Mouse (Mus musculus) limb, embryonic 11.5 days (tissue): ENCODE data around the gene Tlk1. TPM values are rescaled to one million over a fixed set of nuclear protein-coding genes. Genes with fewer than 3 reads are reported as not detected.

ENCODE experiments used
- ATAC-seq: fragments of 200-750 bp; cut with Nextera tagmentation; 2 replicates; pipeline ENCODE4 v1.8.0; 2017; ENCODE audit warnings: low read depth; ENCODE audit not compliant: insufficient number of reproducible peaks, low FRiP score, low TSS enrichment
- DNase-seq: peaks from one replicate; pipeline ENCODE4 v3.0.0-alpha.2; 2015; ENCODE audit warnings: low spot score
- H3K27ac ChIP-seq: fragments of 300-500 bp; sonication (generic); replicated peaks from 2 replicates; pipeline ENCODE4 v1.5.1; 2014; ENCODE audit warnings: low read depth, mild to moderate bottlenecking, low read length
- H3K27me3 ChIP-seq: fragments of 300-500 bp; sonication (generic); 2 replicates; pipeline ENCODE4 v1.6.1; 2014; ENCODE audit warnings: mild to moderate bottlenecking, low read length, mixed read lengths; ENCODE audit not compliant: control insufficient read depth, insufficient read depth
- H3K36me3 ChIP-seq: fragments of 300-500 bp; sonication (generic); 2 replicates; pipeline ENCODE4 v1.6.1; 2014; ENCODE audit warnings: mild to moderate bottlenecking, low read length, moderate library complexity, mixed read lengths; ENCODE audit not compliant: control insufficient read depth, insufficient read depth
- H3K4me1 ChIP-seq: fragments of 300-500 bp; sonication (generic); 2 replicates; pipeline ENCODE4 v1.6.1; 2014; ENCODE audit warnings: low read length, mixed read lengths; ENCODE audit not compliant: control insufficient read depth, insufficient read depth
- H3K4me2 ChIP-seq: fragments of 300-500 bp; sonication (generic); 2 replicates; pipeline ENCODE4 v1.6.1; 2014; ENCODE audit warnings: low read depth, mild to moderate bottlenecking, moderate library complexity; ENCODE audit not compliant: severe bottlenecking
- H3K4me3 ChIP-seq: fragments of 300-500 bp; sonication (generic); 2 replicates; pipeline ENCODE4 v1.5.1; 2014; ENCODE audit warnings: low read depth, low read length
- H3K9ac ChIP-seq: fragments of 300-500 bp; sonication (generic); 2 replicates; pipeline ENCODE4 v1.6.1; 2014; ENCODE audit warnings: mild to moderate bottlenecking, low read length
- H3K9me3 ChIP-seq: fragments of 300-500 bp; sonication (generic); 2 replicates; pipeline ENCODE4 v1.6.1; 2016; ENCODE audit warnings: low read length; ENCODE audit not compliant: control insufficient read depth
- WGBS: fragments of 180-500 bp; shearing (Covaris S2); extraction: QIAGEN DNeasy Blood & Tissue Kit; methylation state at CpG from one replicate; pipeline ENCODE4 v1.1.7; 2014; 5-methylcytosine and 5-hydroxymethylcytosine counted together
- polyA plus RNA-seq: library from polyadenylated mRNA; unstranded; fragments of >200 nt; fragmentation: Nextera tagmentation; extraction: Ambion mirVana; gene quantifications from 2 replicates; pipeline ENCODE4 v1.2.1, GENCODE M21; 2014

The Tlk1 gene
- polyA plus RNA-seq, 1 experiment from 2014 or later: 40.4 TPM

DNA sequence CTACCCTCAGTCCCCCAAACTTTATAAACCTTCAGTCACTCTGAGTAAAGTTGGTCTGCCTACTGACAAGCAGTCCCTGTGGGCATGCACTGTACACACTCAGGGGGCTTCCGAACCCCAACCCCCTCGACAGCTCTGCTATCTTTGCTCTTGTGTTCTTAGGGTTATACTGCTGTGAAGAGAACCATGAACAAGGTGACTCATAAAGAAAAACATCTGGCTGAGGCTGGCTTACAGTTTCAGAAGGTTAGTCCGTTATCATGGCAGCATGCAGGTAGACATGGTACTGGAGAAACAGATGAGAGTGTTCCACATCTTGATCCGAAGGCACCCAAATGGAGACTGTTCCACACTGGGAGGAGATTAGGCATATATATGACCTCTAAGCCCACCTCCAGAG is 114.7 kb downstream of the Tlk1 start:
- Histone ChIP-seq H3K27ac (no peak overlapping the region), H3K9ac (no peak overlapping the region), H3K36me3 (peaks cover 12% of the 10 kb centered on the region; the same call in 1 of the 2 replicates), H3K27me3 (no peaks in the 10 kb centered on the region), H3K9me3 (no peaks in the 10 kb centered on the region), H3K4me2 (no peak overlapping the region), H3K4me1 (peaks cover 5% of the 10 kb centered on the region; the same call in 1 of the 2 replicates), H3K4me3 (no peak overlapping the region)
- no peak for ATAC-seq
- WGBS: 94% methylated on average over 4 of the region's 4 CpGs
- no peak for DNase-seq

DNA sequence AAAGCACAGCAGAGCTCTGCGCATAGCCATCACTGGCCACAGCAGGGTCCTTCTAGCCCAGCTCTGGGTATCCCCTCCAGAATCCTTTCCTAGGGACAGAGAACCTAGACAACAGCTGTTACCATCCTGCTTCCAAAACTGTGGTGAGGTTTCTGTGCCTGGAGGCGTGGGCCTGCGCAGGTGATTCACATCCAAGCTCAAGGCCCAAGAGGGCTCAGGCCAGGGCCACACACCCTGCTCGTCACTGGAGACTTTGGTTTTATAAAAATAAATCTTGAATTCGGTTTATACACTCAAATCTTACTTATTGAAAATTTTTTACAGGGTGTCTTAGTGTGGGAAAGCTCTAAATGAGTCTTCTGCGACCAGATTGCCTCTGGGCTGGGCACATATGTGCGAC is 115.3 kb downstream of the Tlk1 start:
- DNase-seq (no peak), ATAC-seq (no peak)
- Histone ChIP-seq H3K4me1 (peaks cover 5% of the 10 kb centered on the region; the same call in 1 of the 2 replicates), H3K36me3 (peaks cover 10% of the 10 kb centered on the region; the same call in 1 of the 2 replicates), H3K9me3 (no peaks in the 10 kb centered on the region), H3K27me3 (no peaks in the 10 kb centered on the region), H3K4me3 (no peak overlapping the region), H3K27ac (no peak overlapping the region), H3K9ac (no peak overlapping the region), H3K4me2 (no peak overlapping the region)
- 95% methylated on average over 7 of the region's 7 CpGs for WGBS

DNA sequence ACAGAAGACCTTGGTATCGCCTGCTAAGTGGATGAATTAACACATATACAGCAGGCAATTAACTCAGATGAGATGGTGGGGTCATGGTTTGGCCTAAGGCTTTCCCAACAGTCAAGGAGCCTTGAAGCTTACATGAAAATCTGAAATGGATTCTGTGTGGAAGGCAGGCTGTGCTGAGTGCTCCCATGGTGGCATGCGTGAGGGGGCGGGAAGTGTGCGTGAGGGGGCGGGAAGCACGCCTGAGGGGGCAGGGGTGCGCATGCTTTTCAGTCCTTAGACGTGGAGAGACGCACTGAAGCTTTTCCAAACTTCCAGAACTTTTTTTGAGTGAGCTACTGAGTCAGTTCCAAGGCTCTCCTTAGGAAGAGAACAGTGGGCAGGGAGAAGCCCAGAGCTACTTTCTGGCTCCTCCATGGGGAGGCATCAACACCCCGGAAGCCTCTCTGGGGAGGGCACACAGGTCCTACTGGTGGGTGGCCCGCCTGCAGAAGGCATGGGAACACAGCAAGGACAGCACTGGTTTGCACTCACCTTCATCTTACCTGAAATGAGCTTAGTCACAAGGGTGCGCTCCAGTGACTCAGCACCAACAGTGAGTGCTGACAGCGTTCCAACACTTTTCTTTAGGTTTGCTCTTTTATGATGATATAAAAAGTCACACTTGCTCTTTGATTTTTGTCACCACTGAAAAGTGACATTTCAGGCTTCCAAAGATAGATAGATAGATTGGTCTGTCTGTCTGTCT is 116.4 kb downstream of the Tlk1 start:
- ATAC-seq (no peak), DNase-seq (no peak)
- H3K9ac ChIP-seq: no peak overlapping the region
- peaks cover 10% of the 10 kb centered on the region; the same call in 1 of the 2 replicates for H3K36me3 ChIP-seq
- no peak overlapping the region for H3K4me2 ChIP-seq
- WGBS: 72% methylated on average over 13 of the region's 13 CpGs
- H3K4me3 ChIP-seq: no peak overlapping the region
- no peaks in the 10 kb centered on the region for H3K27me3 ChIP-seq
- peaks cover 5% of the 10 kb centered on the region; the same call in 1 of the 2 replicates for H3K4me1 ChIP-seq
- H3K9me3 ChIP-seq: no peaks in the 10 kb centered on the region
- no peak overlapping the region for H3K27ac ChIP-seq

DNA sequence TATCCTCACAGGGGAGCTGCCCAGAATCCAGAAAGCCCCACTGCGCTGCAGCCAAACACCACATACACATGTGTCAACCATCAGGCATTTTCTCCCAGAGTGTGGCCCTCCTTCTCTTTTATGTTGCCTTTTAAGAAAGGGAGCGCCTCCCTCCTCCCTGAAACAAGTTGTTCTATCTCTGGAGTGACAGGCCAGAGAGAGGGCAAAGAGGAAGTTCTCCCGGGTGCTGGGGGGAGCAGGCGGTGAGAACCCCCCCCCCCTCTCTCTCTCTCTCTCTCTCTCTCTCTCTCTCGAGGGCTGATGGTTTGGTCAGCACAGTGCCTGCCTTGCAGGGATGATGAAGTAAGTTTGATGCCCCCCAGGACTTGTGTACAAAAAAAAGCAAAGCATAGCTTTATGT is 123.1 kb downstream of the Tlk1 start:
- no peak overlapping the region for H3K4me2 ChIP-seq
- no peaks in the 10 kb centered on the region for H3K36me3 ChIP-seq
- no peak overlapping the region for H3K27ac ChIP-seq
- ATAC-seq: no peak
- H3K9me3 ChIP-seq: no peaks in the 10 kb centered on the region
- peaks cover 4% of the 10 kb centered on the region; the same call in 1 of the 2 replicates for H3K4me1 ChIP-seq
- WGBS: 43% methylated on average over 5 of the region's 5 CpGs
- no peaks in the 10 kb centered on the region for H3K27me3 ChIP-seq
- H3K4me3 ChIP-seq: no peak overlapping the region
- DNase-seq: no peak
- H3K9ac ChIP-seq: no peak overlapping the region

DNA sequence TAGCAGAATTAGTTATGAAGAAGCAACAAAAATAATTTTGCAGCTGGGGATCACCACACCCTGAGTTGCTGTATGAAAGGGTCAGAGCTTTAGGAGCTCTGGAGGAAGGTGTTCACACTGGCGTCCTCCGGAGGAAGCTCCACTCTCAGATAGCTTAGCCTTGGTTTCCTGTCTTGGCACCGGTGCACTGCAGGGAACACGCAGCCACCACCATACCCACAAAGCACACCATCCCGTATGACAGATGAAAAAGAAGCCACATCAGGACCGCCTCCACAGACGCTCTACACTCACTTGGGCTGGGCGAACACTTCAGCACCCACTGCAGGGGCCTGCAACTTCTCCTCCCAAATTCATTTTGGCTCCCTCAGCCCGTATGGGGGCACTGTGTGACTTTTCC is 124.0 kb downstream of the Tlk1 start:
- 70% methylated on average over 9 of the region's 9 CpGs for WGBS
- Histone ChIP-seq H3K4me1 (no peaks in the 10 kb centered on the region), H3K36me3 (no peaks in the 10 kb centered on the region), H3K27ac (no peak overlapping the region), H3K4me3 (no peak overlapping the region), H3K4me2 (no peak overlapping the region), H3K9ac (no peak overlapping the region), H3K9me3 (no peaks in the 10 kb centered on the region), H3K27me3 (no peaks in the 10 kb centered on the region)
- DNase-seq: no peak
- ATAC-seq: no peak

DNA sequence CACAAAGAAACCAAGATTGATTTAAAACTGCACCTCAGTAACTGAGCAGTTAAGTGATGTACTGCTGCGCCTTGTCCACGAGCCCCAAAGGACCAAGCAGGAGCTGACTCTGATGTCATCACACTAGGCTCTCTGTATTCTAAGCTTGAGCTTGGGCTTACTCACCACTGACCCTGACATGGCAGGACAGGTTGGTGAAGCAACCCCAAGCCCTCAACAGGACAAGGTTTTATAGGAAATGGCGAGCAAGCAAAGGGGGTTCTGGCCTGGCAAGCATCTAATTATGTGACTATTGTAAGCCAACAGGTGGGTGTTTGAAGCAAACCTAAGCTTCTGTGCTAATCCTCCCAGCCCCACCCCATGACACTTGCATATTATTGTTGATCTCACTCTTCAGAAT is 124.7 kb downstream of the Tlk1 start:
- Histone ChIP-seq H3K4me2 (no peak overlapping the region), H3K27me3 (no peaks in the 10 kb centered on the region), H3K9ac (no peak overlapping the region), H3K36me3 (no peaks in the 10 kb centered on the region), H3K4me1 (no peaks in the 10 kb centered on the region), H3K27ac (no peak overlapping the region), H3K9me3 (no peaks in the 10 kb centered on the region), H3K4me3 (no peak overlapping the region)
- 90% methylated on average over 3 of the region's 3 CpGs for WGBS
- DNase-seq (no peak), ATAC-seq (no peak)

DNA sequence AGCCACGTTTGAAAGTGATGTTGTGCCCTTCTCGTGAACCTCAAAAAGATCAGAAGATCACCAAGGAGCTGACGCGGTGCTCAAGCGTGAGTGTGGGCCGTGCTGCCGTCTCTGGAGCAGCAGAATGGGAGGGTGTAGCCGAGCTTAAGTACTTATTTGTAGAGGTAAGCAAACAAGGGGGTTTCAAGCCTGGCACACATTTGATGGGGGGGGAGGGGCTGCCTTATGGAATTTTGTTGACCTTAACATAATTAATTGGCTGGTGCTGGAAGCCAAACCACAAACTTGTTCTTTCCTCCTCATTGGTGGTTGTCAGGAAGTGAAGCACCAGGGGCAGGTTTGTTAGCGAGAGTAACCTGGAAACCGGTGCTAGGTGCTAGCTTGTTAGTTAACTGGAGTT is 129.8 kb downstream of the Tlk1 start:
- Histone ChIP-seq H3K36me3 (peaks cover 4% of the 10 kb centered on the region), H3K4me1 (no peaks in the 10 kb centered on the region), H3K4me3 (no peak overlapping the region), H3K9me3 (no peaks in the 10 kb centered on the region), H3K9ac (no peak overlapping the region), H3K4me2 (no peak overlapping the region), H3K27me3 (no peaks in the 10 kb centered on the region), H3K27ac (no peak overlapping the region)
- DNase-seq (no peak), ATAC-seq (no peak)
- 89% methylated on average over 10 of the region's 10 CpGs for WGBS

DNA sequence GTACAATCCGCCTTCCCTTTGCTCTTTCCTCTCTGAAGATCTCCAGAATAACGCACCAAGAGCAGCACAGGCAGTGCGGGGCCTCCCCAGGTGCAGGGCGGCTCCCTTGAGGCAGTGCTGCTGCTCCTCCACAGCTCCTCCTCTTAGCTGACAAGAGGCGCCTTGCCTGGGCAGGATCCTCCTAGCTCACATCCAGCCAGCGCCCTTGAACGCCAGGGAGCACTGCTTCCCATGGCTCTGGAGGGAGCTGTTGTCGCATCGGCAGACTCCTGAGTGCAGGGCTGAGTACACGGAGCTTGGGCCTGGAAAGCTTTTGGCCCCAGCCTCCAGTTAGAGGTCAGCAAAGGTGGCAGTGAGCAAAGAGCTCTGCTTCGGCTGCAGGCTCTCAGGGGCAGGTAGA is 135.3 kb downstream of the Tlk1 start:
- DNase-seq (no peak), ATAC-seq (no peak)
- 89% methylated on average over 11 of the region's 11 CpGs for WGBS

More for the DNA sequence above, 135.3 kb downstream of the Tlk1 start:
- no peak overlapping the region for H3K9ac ChIP-seq
- no peaks in the 10 kb centered on the region for H3K27me3 ChIP-seq
- H3K4me3 ChIP-seq: no peak overlapping the region
- no peaks in the 10 kb centered on the region for H3K9me3 ChIP-seq
- H3K4me1 ChIP-seq: no peaks in the 10 kb centered on the region
- H3K36me3 ChIP-seq: peaks cover 28% of the 10 kb centered on the region
- no peak overlapping the region for H3K4me2 ChIP-seq
- no peak overlapping the region for H3K27ac ChIP-seq
